Mouse (Mus musculus) thymus, postnatal 14 days (tissue): Measurements from ENCODE around the gene Btbd35f27.
"Not testable (repeated sequence)": the region's sequence is repeated elsewhere in the genome, so short reads cannot be mapped to it uniquely, and the experiment has no call there.

Experiments used
- DNase-seq: peaks from one replicate; pipeline ENCODE4 v3.0.0; 2021

Btbd35f27 gene

DNA sequence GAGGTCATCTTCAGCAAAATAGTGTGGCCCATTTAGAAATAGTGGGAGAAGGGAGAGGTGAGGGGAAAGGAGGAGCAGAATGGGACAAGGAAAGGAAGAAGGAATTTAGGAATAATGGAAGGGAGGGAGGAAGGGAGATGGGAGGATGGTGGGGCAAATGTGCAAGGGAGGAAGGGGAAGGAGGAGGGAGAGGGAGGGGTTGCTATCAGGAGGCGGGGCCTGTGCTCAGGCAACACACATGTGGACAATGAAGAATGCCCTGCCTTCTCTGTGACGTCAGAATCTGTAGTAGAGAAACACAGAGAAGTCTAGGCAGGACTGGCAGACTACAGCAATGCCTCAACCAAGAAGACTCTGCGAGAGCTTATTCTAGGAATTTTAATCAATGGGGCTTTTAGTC lies at the start of gene Btbd35f27:
Gene Btbd35f27 (plus strand): TSS at position 301 of the 400 bp plus-strand sequence.
- not testable (repeated sequence) for DNase-seq
